Mouse (Mus musculus) cerebellum, adult 8-10 months (tissue): ENCODE results near the gene Smarcad1.
A peak's percentile ranks its signal among the peaks of the same experiment; 100 is the strongest.

ENCODE experiments used
- DNase-seq: peaks from one replicate; pipeline ENCODE4 v3.0.0; 2022

The Smarcad1 gene

DNA sequence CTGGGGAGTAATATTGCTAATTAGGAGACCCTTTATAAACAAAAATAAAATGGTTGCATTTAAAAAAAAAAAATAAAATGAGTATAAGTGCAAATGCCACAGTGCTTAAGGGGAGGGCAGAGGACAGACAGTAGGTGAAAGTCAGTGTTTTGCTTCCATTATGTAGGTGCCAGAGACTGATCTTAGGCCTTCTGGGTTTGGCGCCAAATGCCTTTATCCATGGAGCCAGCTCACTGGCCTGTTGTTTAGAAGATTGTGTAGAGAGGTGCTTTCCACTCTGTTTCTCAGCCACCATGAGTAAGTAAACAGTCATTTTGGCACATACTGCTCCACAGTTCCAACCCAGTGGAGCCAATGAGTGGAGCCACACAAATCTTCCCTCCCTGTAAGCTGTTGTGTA, 75.2 kb downstream of the Smarcad1 start:
- DNase-seq = no peak

GRCm38 (mm10) chr6:65126074-65126726, 83.8 kb downstream of the Smarcad1 start:
- peak; percentile 32 for DNase-seq

DNA sequence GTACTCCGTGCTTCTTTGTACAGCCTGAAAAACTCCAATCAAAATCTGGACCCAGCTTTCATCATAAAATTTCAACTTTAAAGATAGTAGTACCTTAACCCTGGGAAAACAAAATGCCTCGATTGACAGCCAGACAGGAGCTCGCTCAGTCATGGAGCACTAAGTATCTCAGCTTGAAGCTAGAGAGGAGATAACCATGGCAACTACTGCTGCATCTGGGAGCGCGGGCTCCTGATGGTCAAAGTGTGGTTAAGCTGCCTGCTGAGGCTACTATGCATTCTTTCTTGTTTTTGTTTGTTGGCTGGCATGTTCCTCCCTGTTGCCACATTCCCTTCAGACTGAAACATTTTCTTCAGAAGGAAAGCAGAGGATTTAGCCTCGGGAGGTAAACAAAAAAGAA, 90.0 kb downstream of the Smarcad1 start:
- DNase-seq = no peak

DNA sequence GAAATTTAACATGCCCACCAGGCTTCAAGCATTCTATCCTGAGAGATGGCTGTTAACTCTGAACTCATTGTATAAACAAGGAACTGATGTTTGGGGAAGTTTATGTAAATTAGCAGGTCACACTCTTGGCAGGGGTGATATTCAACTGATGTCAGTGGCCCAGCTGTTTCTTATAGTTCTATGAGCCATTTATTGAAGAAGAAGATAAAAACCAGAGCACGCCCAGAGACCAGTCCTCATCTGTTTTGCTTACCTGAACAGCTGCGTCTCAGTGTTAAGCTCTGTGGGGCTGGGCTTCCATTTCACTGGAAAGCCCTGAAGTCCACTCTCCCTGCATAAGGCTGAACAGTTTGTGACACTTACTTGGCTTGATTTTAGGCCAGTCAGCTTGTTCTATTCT, 95.4 kb downstream of the Smarcad1 start:
- DNase-seq = no peak

GRCm38 (mm10) chr6:65138243-65138642, 95.9 kb downstream of the Smarcad1 start:
- DNase-seq = no peak

GRCm38 (mm10) chr6:65140082-65140749, 97.8 kb downstream of the Smarcad1 start:
- DNase-seq = no peak

DNA sequence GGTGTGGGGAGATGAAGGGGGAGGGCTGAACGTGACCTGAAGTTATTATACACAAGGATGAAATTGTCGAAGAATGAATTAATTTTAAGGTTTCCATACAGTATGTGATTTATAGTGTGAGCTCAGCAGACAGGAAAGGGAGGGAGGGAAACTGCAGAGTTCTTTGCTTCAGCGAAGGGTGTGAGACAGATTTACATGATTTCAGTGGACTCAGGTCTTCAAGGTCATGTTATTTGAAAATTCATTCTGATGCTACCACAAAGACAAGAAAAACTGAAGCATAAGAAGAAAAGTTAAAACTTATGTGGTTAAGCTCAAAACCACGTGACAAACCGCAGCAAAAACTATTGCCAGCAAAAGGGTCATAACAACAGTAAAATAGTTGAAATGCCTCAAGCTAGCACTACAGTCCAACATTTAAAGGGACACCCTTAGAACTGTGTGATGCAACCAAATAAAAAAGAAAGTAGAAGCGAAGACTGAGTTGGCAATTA, 98.4 kb downstream of the Smarcad1 start:
- DNase-seq = no peak

DNA sequence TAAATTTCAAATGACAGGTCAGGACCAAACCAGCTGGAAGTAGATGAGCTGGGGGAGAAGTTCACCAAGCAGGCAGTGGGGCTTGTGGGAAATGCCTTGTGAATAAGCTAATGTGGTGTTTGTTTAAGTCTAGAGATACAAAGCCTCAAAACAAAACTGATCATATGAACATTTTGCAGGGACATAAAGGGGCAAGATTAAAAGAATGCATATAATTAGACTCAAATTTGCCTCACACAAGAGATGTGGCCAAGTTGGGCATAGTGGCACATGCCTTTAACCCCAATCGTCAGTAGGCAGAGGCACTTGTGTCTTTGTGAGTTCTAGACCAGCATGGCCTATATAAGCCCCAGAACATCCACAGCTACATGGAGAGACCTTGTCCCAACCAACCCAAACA, 99.9 kb downstream of the Smarcad1 start:
- no peak for DNase-seq

GRCm38 (mm10) chr6:65144621-65145205, 102.3 kb downstream of the Smarcad1 start, which contains the start of gene Hpgds:
Gene Hpgds, minus strand, starts transcription at chr6:65144908.
- no peak for DNase-seq

DNA sequence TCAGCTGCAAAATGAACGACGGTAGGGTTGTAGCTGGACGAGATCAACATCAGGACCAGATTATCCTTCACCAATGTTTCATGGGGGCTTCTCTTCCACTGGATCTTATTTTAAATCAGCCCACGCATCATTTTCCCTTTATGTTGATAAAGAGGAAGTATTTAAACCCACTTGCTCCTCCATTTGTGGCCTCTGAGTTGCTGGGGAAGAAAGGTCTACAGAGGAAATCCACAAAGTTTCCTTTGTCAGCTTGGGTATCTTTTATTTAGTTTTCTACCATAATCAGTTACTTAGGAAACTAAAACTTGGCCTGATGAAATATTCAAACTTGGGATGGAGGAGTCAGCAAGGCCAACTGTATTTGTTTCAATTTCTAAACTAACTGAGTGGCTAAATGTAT, 104.0 kb downstream of the Smarcad1 start:
- no peak for DNase-seq

DNA sequence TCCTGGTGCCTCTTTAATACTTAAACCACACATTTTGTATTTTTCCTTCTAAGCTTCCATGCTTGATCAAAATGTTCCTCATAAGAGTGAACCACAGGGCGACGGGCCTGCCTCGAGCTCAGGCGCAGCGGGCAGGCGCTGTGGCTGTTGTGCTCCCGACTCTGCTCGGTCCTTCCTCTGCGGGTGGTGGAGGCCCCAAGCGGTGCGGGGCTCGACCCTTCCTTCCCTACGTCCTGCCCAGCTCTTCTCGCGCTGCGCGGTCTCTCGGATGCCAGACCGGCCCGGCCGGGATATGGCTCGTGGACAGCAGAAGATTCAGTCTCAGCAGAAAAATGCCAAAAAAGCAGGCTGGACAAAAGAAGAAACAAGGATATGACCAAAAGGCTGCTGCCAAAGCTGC, 108.3 kb downstream of the Smarcad1 start:
- DNase-seq = peak; percentile 8

- DNase-seq = no peak
These were observed 111.2 kb downstream of the Smarcad1 start for GRCm38 (mm10) chr6:65153570-65153969.

DNA sequence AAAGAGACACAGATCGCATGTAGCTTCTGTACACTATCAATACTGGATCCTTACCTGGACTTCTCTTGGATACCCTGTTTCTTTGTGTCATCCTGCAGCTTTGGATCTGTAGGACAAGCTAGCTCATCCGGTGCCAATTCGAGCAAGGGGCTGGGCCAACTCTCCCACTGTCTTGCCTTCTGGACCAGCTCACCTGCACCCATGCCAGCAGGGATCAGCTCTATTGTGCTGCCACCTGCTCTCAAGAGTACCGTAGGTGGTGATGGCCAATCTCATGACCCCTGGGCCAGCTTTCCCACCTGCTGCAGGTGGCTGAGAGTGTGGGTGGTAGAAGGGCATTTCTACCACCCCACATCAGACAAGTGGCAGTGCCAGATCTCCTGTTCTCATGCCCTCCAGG, 114.7 kb downstream of the Smarcad1 start:
- DNase-seq = peak; percentile 61

DNA sequence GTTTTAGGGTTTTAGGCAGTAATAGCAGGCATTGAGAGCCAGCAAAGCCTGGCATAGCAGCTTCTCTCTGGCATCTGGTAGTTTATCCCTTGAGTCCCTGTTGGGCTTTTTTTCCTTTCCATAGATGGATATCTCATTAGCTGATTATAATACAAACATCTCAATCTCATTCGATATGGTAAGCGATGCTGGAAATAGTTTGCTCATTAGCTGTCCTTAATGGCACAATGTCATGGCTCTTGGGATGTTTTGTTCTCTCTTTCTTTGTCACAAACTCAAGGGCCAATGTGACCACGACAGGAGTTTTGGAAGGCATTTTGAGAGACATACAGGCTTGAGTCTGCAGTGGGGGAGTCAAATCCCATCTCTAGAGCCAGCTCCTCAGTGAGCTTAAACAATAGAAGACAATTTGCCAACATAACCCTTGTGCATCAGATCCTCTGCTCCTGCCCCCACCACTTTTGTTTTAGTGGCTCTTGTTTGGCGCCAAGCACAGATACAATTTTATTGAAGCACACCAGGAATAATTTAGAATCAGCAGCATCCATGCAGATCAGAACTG, 117.1 kb downstream of the Smarcad1 start:
- no peak for DNase-seq

- DNase-seq = no peak
These were observed 121.8 kb downstream of the Smarcad1 start for GRCm38 (mm10) chr6:65164137-65164536.

- DNase-seq = no peak
These were observed 122.6 kb downstream of the Smarcad1 start for GRCm38 (mm10) chr6:65164977-65165376.
